Mouse (Mus musculus): ENCODE measurements around the gene Sspn. TPM values are rescaled to one million over a fixed set of nuclear protein-coding genes. Genes with fewer than 3 reads are reported as not detected.

Gene Sspn
- polyA plus RNA-seq, 1 experiment: 2.9 TPM

DNA sequence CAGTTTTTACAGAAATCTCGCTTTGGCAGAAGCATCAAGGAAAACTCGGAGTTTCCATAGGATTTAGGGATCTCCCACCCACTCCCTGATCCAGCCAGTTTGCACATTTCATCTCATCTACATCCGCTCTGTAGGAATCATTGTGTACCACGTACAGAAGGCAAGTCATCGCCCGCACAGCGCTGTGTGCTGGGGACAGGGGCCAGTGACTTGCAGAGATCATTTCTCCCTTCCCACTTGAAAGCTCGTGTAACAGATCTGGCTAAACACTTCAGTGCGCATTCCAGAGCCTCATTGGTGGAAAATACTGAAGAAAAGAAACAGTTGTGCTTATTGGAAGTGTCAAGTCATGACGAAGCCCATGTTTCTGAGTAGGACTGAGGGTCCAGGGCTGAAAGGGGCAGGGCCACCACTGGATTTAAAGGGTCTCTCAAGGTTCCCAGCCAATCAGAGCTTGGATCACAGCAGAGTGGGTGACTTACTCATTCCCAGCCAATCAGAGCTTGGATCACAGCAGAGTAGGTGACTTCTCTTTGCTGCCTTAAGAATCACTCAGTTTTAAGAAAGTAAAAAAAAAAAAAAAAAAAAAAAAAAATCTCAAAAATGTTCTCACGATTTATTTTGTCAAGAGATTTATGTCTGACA is 14.4 kb downstream of the Sspn start:
- DNase-seq: no peak
- Histone ChIP-seq H3K36me3 (ENCODE audit: control insufficient read depth, insufficient read depth, low read length) (no peaks in the 10 kb centered on the region), H3K27ac (ENCODE audit: insufficient read depth, low read depth, low read length) (no peak overlapping the region), H3K4me3 (ENCODE audit: insufficient read depth, low read depth, low read length) (no peak overlapping the region), H3K4me1 (ENCODE audit: control insufficient read depth, insufficient read depth, low read length) (0 out of 2 replicates have a peak, but pooled peaks cover 3% of the 10 kb centered on the region), H3K27me3 (replicated peaks; ENCODE audit: control insufficient read depth, insufficient read depth, low read length) (no peaks in the 10 kb centered on the region)
- WGBS: 73% methylated on average over 11 of the region's 11 CpGs
- TF ChIP-seq CTCF (conservative IDR thresholded peaks at IDR 0.05; ENCODE audit: insufficient read depth, insufficient read length, low read depth, low read length) (no peak), POLR2A (IDR thresholded peaks at IDR 0.05; ENCODE audit: low read depth, low read length) (no peak)

DNA sequence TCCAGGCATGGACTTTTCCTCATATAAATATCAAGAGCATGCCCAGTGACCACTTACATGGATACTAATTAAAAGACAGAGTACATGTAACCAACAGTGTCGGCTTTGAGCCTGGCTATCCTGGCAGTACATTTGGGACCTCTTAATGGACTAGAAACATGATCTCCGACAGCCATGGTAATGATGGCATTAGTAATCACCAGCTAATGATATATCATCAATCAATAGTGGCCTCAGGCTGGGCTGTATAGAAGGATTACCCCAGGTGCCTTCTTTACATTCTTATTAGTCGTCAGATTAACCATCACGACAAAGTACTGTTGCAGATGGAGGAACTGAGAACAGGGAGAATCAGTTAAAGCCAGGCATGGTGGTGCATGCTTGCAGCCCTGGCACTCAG is 17.6 kb downstream of the Sspn start:
- H3K4me3 ChIP-seq (ENCODE audit: insufficient read depth, low read depth, low read length): no peak overlapping the region
- H3K36me3 ChIP-seq (ENCODE audit: control insufficient read depth, insufficient read depth, low read length): no peaks in the 10 kb centered on the region
- no peaks in the 10 kb centered on the region for H3K27me3 ChIP-seq (replicated peaks; ENCODE audit: control insufficient read depth, insufficient read depth, low read length)
- TF ChIP-seq POLR2A (IDR thresholded peaks at IDR 0.05; ENCODE audit: low read depth, low read length) (no peak), CTCF (conservative IDR thresholded peaks at IDR 0.05; ENCODE audit: insufficient read depth, insufficient read length, low read depth, low read length) (no peak)
- peaks cover 6% of the 10 kb centered on the region; the same call in 1 of the 2 replicates for H3K4me1 ChIP-seq (ENCODE audit: control insufficient read depth, insufficient read depth, low read length)
- no peak for DNase-seq
- 72% methylated on average over 4 of the region's 4 CpGs for WGBS
- no peak overlapping the region for H3K27ac ChIP-seq (ENCODE audit: insufficient read depth, low read depth, low read length)

DNA sequence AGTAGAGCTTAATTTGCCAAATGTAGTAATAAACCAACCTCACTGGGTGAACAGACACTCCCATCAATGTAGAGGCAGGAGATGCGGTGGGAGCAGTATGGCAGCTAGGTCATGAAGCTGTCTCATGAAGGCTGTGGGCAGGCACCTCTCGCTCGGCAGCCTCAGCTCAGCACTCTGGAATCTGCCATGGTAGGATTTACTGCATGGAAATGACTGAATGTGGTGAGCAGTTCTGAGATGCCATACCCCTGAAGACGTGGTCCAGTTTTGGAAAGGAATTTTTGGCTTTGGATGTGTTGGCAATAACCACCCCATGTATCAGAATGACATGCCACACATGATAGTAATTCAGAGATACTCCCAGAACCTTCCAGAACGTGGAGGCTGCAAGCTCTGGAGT is 19.2 kb downstream of the Sspn start:
- Histone ChIP-seq H3K27me3 (replicated peaks; ENCODE audit: control insufficient read depth, insufficient read depth, low read length) (no peaks in the 10 kb centered on the region), H3K4me3 (ENCODE audit: insufficient read depth, low read depth, low read length) (no peak overlapping the region), H3K36me3 (ENCODE audit: control insufficient read depth, insufficient read depth, low read length) (no peaks in the 10 kb centered on the region), H3K4me1 (ENCODE audit: control insufficient read depth, insufficient read depth, low read length) (peaks cover 6% of the 10 kb centered on the region; the same call in 1 of the 2 replicates), H3K27ac (ENCODE audit: insufficient read depth, low read depth, low read length) (no peak overlapping the region)
- DNase-seq: no peak
- WGBS: 86% methylated on average over 5 of the region's 5 CpGs
- TF ChIP-seq POLR2A (IDR thresholded peaks at IDR 0.05; ENCODE audit: low read depth, low read length) (no peak), CTCF (conservative IDR thresholded peaks at IDR 0.05; ENCODE audit: insufficient read depth, insufficient read length, low read depth, low read length) (no peak)

DNA sequence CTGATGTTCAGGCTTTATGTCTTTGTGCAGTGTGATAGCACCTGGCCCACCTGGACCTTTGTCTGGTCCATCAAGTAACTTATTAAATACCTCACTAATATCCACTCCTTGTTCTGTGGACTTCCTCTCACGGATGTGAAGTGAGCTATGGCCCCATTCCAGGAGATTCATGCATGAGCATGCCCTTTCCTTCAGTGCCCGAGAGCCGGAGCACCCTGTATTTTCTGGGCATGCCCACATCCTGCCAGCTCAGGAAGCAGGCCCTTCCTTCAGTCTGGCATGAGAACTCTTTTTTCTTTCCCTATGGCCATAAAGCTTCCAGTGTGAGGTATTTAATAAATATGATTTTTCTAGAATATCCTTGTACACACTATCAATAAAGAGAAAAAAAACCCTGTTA is 21.2 kb downstream of the Sspn start:
- H3K27ac ChIP-seq (ENCODE audit: insufficient read depth, low read depth, low read length): no peak overlapping the region
- H3K4me1 ChIP-seq (ENCODE audit: control insufficient read depth, insufficient read depth, low read length): peaks cover 4% of the 10 kb centered on the region; the same call in 1 of the 2 replicates
- H3K27me3 ChIP-seq (replicated peaks; ENCODE audit: control insufficient read depth, insufficient read depth, low read length): no peaks in the 10 kb centered on the region
- TF ChIP-seq CTCF (conservative IDR thresholded peaks at IDR 0.05; ENCODE audit: insufficient read depth, insufficient read length, low read depth, low read length) (no peak), POLR2A (IDR thresholded peaks at IDR 0.05; ENCODE audit: low read depth, low read length) (no peak)
- no peak overlapping the region for H3K4me3 ChIP-seq (ENCODE audit: insufficient read depth, low read depth, low read length)
- WGBS: 19% methylated on average over 3 of the region's 3 CpGs
- DNase-seq: peak; percentile 30
- no peaks in the 10 kb centered on the region for H3K36me3 ChIP-seq (ENCODE audit: control insufficient read depth, insufficient read depth, low read length)

DNA sequence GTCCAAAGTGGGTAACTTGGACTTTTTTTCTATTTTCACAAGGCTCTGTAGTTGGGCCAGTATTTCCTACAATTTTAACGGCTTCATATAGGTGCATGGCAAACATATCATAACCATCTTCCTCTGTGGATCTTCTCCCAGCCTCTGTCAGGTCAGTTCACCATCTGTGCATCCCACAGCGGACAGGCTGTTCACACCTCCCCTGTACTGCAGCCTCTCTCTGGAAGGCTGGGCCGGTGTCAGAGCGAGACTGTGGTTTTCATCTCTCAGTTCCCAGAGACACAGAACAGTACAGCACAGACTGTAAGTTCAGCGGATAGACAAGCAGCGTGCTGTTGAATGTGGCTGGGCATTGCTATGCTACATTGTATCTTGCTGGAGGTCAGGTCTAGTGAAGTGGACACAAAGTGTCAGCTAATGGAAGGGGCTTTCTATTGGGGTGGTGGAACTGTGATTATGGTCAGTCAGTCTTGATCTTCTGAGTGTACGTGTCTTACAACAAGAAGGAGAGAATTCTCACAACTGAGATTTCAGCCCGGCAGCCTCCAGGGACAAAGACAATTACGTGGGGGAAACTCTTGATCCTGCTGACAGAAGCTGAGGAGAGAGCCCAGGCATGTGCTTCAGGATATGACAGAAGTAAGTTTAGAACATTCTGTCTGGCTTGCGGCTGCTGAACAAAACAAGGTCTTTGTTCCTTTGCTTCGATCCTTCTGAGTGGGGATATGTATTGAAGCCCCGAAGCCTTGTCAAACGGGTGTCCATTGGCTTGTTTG is 21.9 kb downstream of the Sspn start:
- WGBS: 84% methylated on average over 13 of the region's 13 CpGs
- no peak overlapping the region for H3K27ac ChIP-seq (ENCODE audit: insufficient read depth, low read depth, low read length)
- peaks cover 4% of the 10 kb centered on the region; the same call in 1 of the 2 replicates for H3K4me1 ChIP-seq (ENCODE audit: control insufficient read depth, insufficient read depth, low read length)
- no peak for DNase-seq
- no peaks in the 10 kb centered on the region for H3K36me3 ChIP-seq (ENCODE audit: control insufficient read depth, insufficient read depth, low read length)
- no peak overlapping the region for H3K4me3 ChIP-seq (ENCODE audit: insufficient read depth, low read depth, low read length)
- TF ChIP-seq POLR2A (IDR thresholded peaks at IDR 0.05; ENCODE audit: low read depth, low read length) (no peak), CTCF (conservative IDR thresholded peaks at IDR 0.05; ENCODE audit: insufficient read depth, insufficient read length, low read depth, low read length) (no peak)
- no peaks in the 10 kb centered on the region for H3K27me3 ChIP-seq (replicated peaks; ENCODE audit: control insufficient read depth, insufficient read depth, low read length)

DNA sequence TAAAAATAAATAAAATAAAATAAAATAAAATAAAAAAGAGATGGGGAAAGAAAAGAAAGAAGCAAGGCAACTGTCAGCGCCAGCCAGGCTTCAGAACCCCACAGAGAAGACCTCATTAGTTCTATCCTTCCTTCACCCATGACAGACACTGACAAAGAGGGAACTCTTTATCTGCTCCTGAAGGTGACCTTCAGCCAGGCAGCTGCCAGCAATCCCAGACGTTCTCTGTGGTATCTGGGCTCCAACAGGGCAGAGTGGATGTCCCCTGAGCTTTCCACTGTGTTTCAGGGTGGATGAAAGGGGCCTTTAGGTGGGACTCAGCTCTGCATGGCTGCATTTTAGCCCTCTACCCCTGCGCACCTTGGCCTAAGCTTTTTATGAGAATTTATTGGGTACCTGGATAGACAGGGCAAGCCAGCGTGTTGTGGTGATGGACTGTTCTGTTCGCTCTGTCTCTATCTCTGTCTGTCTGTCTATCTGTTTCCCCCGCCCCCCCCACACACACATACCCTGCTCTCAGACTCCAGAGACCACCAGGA is 26.1 kb downstream of the Sspn start:
- no peak overlapping the region for H3K4me3 ChIP-seq (ENCODE audit: insufficient read depth, low read depth, low read length)
- DNase-seq: no peak
- H3K36me3 ChIP-seq (ENCODE audit: control insufficient read depth, insufficient read depth, low read length): no peaks in the 10 kb centered on the region
- TF ChIP-seq POLR2A (IDR thresholded peaks at IDR 0.05; ENCODE audit: low read depth, low read length): no peak
- TF ChIP-seq CTCF (conservative IDR thresholded peaks at IDR 0.05; ENCODE audit: insufficient read depth, insufficient read length, low read depth, low read length): no peak
- H3K4me1 ChIP-seq (ENCODE audit: control insufficient read depth, insufficient read depth, low read length): peaks cover 2% of the 10 kb centered on the region; the same call in 1 of the 2 replicates
- H3K27me3 ChIP-seq (replicated peaks; ENCODE audit: control insufficient read depth, insufficient read depth, low read length): no peaks in the 10 kb centered on the region
- 95% methylated on average over 6 of the region's 6 CpGs for WGBS
- H3K27ac ChIP-seq (ENCODE audit: insufficient read depth, low read depth, low read length): no peak overlapping the region

DNA sequence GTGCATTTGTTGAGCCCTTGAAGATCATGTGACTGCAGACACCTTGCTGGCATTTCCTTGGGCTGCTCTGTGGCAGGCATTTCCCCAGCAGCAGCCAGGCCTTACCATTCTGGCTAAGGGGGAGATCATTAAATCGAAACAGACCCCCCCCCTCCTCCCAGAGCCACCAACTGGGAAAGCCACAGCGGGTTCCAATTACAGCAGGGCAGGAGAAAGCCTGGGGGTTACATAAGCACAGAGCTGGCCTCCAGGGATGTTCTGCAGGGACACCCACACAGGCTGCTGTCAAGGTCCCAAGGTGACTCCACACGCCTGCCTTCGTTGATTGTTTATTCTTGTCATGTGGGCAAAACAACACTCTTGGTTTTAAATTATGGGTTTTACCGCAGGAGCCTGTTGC is 26.6 kb downstream of the Sspn start:
- Histone ChIP-seq H3K27ac (ENCODE audit: insufficient read depth, low read depth, low read length) (no peak overlapping the region), H3K4me1 (ENCODE audit: control insufficient read depth, insufficient read depth, low read length) (no peaks in the 10 kb centered on the region), H3K4me3 (ENCODE audit: insufficient read depth, low read depth, low read length) (no peak overlapping the region), H3K27me3 (replicated peaks; ENCODE audit: control insufficient read depth, insufficient read depth, low read length) (no peaks in the 10 kb centered on the region), H3K36me3 (ENCODE audit: control insufficient read depth, insufficient read depth, low read length) (no peaks in the 10 kb centered on the region)
- TF ChIP-seq CTCF (conservative IDR thresholded peaks at IDR 0.05; ENCODE audit: insufficient read depth, insufficient read length, low read depth, low read length) (no peak), POLR2A (IDR thresholded peaks at IDR 0.05; ENCODE audit: low read depth, low read length) (no peak)
- DNase-seq: no peak
- WGBS: 44% methylated on average over 5 of the region's 5 CpGs
